Mouse (Mus musculus) kidney, embryonic 16.5 days (tissue): Measurements from ENCODE around the gene Tead3. TPM values are rescaled to one million over a fixed set of nuclear protein-coding genes. Genes with fewer than 3 reads are reported as not detected.
A peak's percentile ranks its signal among the peaks of the same experiment; 100 is the strongest.

Source experiments
- ATAC-seq: fragments of 200-750 bp; cut with Nextera tagmentation; 2 replicates; pipeline ENCODE4 v1.8.0; 2017; ENCODE audit warnings: moderate TSS enrichment; ENCODE audit not compliant: low FRiP score, low TSS enrichment
- H3K27ac ChIP-seq: fragments of 300-500 bp; sonication (generic); 2 replicates; pipeline ENCODE4 v1.5.1; 2014; ENCODE audit warnings: low read length
- H3K27me3 ChIP-seq: fragments of 300-500 bp; sonication (generic); 2 replicates; pipeline ENCODE4 v1.6.1; 2014; ENCODE audit warnings: low read length, control low read depth, mixed read lengths; ENCODE audit not compliant: insufficient read depth
- H3K36me3 ChIP-seq: fragments of 300-500 bp; sonication (generic); 2 replicates; pipeline ENCODE4 v1.6.1; 2014; ENCODE audit warnings: low read length, control low read depth, mixed read lengths; ENCODE audit not compliant: insufficient read depth
- H3K4me1 ChIP-seq: fragments of 300-500 bp; sonication (generic); 2 replicates; pipeline ENCODE4 v1.6.1; 2014; ENCODE audit warnings: low read length, control low read depth, mixed read lengths; ENCODE audit not compliant: insufficient read depth
- H3K4me2 ChIP-seq: fragments of 300-500 bp; sonication (generic); replicated peaks from 2 replicates; pipeline ENCODE4 v1.6.1; 2014; ENCODE audit warnings: low read depth, low read length
- H3K4me3 ChIP-seq: fragments of 300-500 bp; sonication (generic); 2 replicates; pipeline ENCODE4 v1.5.1; 2014; ENCODE audit warnings: mild to moderate bottlenecking, low read length
- H3K9ac ChIP-seq: fragments of 300-500 bp; sonication (generic); replicated peaks from 2 replicates; pipeline ENCODE4 v1.6.1; 2014; ENCODE audit warnings: low read length
- H3K9me3 ChIP-seq: fragments of 300-500 bp; sonication (generic); 2 replicates; pipeline ENCODE4 v1.6.1; 2016; ENCODE audit warnings: low read length, control low read depth
- WGBS: fragments of 180-500 bp; shearing (Covaris S2); extraction: QIAGEN DNeasy Blood & Tissue Kit; methylation state at CpG from one replicate; pipeline ENCODE4 v1.1.7; 2014; 5-methylcytosine and 5-hydroxymethylcytosine counted together
- polyA plus RNA-seq: library from polyadenylated mRNA; unstranded; fragments of >200 nt; fragmentation: Nextera tagmentation; extraction: Ambion mirVana; gene quantifications from 2 replicates; pipeline ENCODE4 v1.2.1, GENCODE M21; 2015

Gene Tead3
- polyA plus RNA-seq, 1 experiment from 2014 or later: 10.7 TPM

DNA sequence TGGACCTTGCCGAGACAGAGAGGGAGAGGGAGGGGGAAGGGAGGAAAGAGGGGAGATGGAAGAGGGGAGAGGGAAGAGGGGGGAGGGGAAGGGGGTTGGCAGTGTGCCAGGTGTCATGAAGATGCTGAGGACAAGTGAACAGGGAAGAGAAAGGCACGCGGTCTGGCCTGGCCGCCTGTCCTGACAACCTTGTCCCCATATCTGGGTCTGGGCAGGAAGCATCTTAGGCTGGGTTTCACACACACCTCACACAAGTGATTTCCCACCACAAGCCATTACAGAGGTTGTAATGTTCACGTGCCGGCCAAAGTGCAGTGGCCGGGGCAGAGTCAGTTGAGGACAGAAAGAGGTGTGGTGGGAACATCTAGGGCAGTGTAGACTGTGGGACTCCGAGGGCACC lies 63.0 kb downstream of the Tead3 start:
- Histone ChIP-seq H3K4me3 (no peak overlapping the region), H3K27ac (no peak overlapping the region; the same call in 1 of the 2 replicates), H3K9me3 (no peaks in the 10 kb centered on the region), H3K36me3 (peaks cover 7% of the 10 kb centered on the region; the same call in 1 of the 2 replicates), H3K4me1 (peaks cover 58% of the 10 kb centered on the region), H3K9ac (no peak overlapping the region), H3K27me3 (no peaks in the 10 kb centered on the region), H3K4me2 (no peak overlapping the region)
- WGBS: 57% methylated on average over 8 of the region's 8 CpGs
- no peak for ATAC-seq

DNA sequence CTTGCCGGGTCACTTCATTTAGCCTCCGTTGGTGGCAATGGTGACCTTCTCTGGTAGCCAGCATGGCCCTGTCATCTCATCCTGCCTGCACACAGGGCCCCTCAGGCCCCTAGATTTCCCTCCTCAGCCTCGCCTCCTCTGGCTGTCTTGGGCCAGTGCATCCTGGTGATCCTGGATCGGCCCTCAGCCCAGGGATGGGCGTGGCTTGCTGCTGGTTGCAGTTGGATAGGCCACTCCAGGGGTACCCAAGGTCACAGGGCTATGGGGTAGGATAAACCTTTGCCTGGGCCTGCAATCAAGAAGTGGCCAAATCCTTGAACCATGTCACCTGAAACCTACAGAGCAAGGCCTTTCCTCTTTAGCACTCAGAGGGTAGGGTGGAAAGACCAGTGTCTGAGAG lies 63.7 kb downstream of the Tead3 start:
- peak overlapping the region; percentile 33; the same call in 1 of the 2 replicates for H3K27ac ChIP-seq
- H3K36me3 ChIP-seq: peaks cover under 1% of the 10 kb centered on the region; the same call in 1 of the 2 replicates
- peaks cover 59% of the 10 kb centered on the region for H3K4me1 ChIP-seq
- no peak overlapping the region for H3K4me2 ChIP-seq
- H3K4me3 ChIP-seq: no peak overlapping the region
- H3K9ac ChIP-seq: no peak overlapping the region
- WGBS: 32% methylated on average over 5 of the region's 5 CpGs
- ATAC-seq: peak; percentile 11
- no peaks in the 10 kb centered on the region for H3K27me3 ChIP-seq
- no peaks in the 10 kb centered on the region for H3K9me3 ChIP-seq

DNA sequence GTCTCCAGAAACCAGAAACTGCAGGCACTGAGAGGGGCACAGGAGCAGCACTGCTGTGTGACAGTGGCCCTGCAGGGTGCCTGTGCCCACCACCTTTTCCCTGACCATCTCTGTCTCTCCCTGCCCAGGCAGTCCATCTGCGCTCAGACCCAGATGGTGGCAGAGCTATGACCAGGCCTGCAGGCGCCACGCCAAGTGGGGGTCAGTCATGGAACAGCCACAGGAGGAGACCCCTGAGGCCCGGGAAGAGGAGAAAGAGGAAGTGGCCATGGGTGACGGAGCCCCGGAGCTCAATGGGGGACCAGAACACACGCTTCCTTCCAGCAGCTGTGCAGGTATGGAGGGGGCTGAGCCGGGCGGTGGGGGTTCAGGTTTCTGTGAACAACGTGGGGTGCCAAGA lies 64.5 kb downstream of the Tead3 start:
- 0 out of 2 replicates have a peak overlapping the region, but pooled peaks have one; percentile 14 for H3K27ac ChIP-seq
- H3K27me3 ChIP-seq: no peaks in the 10 kb centered on the region
- H3K9ac ChIP-seq: peak overlapping the region; percentile 38; the same call in 1 of the 2 replicates
- peaks cover 66% of the 10 kb centered on the region for H3K4me1 ChIP-seq
- ATAC-seq: no peak
- 56% methylated on average over 10 of the region's 10 CpGs for WGBS
- H3K36me3 ChIP-seq: no peaks in the 10 kb centered on the region
- H3K4me3 ChIP-seq: no peak overlapping the region
- H3K4me2 ChIP-seq: no peak overlapping the region
- no peaks in the 10 kb centered on the region for H3K9me3 ChIP-seq

- Histone ChIP-seq H3K4me3 (no peak overlapping the region), H3K27ac (no peak overlapping the region), H3K9me3 (no peaks in the 10 kb centered on the region), H3K27me3 (no peaks in the 10 kb centered on the region), H3K4me1 (peaks cover 87% of the 10 kb centered on the region), H3K36me3 (no peaks in the 10 kb centered on the region), H3K9ac (no peak overlapping the region), H3K4me2 (no peak overlapping the region)
- no peak for ATAC-seq
- 66% methylated on average over 10 of the region's 10 CpGs for WGBS
Observed at GRCm38 (mm10) chr17:28283199-28283598, 67.4 kb downstream of the Tead3 start.

GRCm38 (mm10) chr17:28281866-28282441 lies 68.7 kb downstream of the Tead3 start:
- Histone ChIP-seq H3K4me2 (no peak overlapping the region), H3K4me1 (peaks cover 84% of the 10 kb centered on the region), H3K4me3 (no peak overlapping the region), H3K9ac (peak overlapping the region; percentile 31; the same call in 1 of the 2 replicates), H3K27me3 (no peaks in the 10 kb centered on the region), H3K36me3 (no peaks in the 10 kb centered on the region), H3K27ac (no peak overlapping the region), H3K9me3 (no peaks in the 10 kb centered on the region)
- ATAC-seq: no peak
- 87% methylated on average over 7 of the region's 7 CpGs for WGBS

Other genes starting within 250 kb of the Tead3 start
- gene Scube3, start 208.7 kb downstream of the Tead3 start, polyA plus RNA-seq: 18.6 and 19.9 TPM in 2 replicates
- 38.2 and 40.4 TPM in 2 replicates for gene Zfp523, start 173.7 kb downstream of the Tead3 start, polyA plus RNA-seq
- 7.2 and 7.4 TPM in 2 replicates for gene Def6, start 143.0 kb downstream of the Tead3 start, polyA plus RNA-seq
- 2.1 and 2.2 TPM in 2 replicates for gene Ppard, start 118.1 kb downstream of the Tead3 start, polyA plus RNA-seq
- gene Fance, start 37.3 kb downstream of the Tead3 start, polyA plus RNA-seq: 32.3 and 34.0 TPM in 2 replicates
- gene Rpl10a, start 22.3 kb downstream of the Tead3 start, polyA plus RNA-seq: 543 and 653 TPM in 2 replicates
- 6.4 and 8.7 TPM in 2 replicates for gene Tulp1, start 14.4 kb upstream of the Tead3 start, polyA plus RNA-seq
- 35.5 and 36.0 TPM in 2 replicates for gene Fkbp5, start 166.7 kb upstream of the Tead3 start, polyA plus RNA-seq
- gene Armc12, start 180.0 kb upstream of the Tead3 start, polyA plus RNA-seq: not detected in 2 replicates
- gene Clpsl2, start 198.6 kb upstream of the Tead3 start, polyA plus RNA-seq: not detected in 2 replicates
- gene Clps, start 209.9 kb upstream of the Tead3 start, polyA plus RNA-seq: not detected in 2 replicates
- gene Lhfpl5, start 224.8 kb upstream of the Tead3 start, polyA plus RNA-seq: 0.61 and 0.89 TPM in 2 replicates